Mouse (Mus musculus) frontal cortex, postnatal 14 days (tissue): Measurements from ENCODE around the gene Slc5a10.
A peak's percentile ranks its signal among the peaks of the same experiment; 100 is the strongest.

Source experiments
- DNase-seq, 2 experiments: peaks; one replicate each; pipeline ENCODE4 v3.0.0; 2022; ENCODE audit warnings: low spot score in 2 of 2

Gene Slc5a10

DNA sequence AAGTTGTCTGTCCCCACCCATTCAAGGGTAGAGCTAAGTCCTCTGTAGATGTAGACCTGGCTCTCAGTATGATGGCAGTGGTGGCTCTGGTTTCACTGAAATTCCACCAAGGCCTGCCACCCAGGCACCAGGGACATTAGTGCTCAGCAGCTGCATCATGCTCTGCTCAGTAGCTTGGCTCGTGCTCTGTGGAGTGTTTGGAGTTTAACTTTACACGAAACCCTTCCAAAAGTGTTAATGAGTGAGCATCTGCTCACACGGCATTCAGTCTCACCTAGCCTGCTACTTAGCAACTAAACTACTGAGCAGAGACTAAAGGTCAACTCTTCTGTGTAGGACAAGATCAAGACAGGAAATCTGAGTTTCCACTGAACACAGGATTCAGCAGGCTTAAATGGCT lies at the start of gene Slc5a10:
TSS of gene Slc5a10 (minus strand) at position 191 of the 400 bp plus-strand sequence.
- no peak for DNase-seq

DNA sequence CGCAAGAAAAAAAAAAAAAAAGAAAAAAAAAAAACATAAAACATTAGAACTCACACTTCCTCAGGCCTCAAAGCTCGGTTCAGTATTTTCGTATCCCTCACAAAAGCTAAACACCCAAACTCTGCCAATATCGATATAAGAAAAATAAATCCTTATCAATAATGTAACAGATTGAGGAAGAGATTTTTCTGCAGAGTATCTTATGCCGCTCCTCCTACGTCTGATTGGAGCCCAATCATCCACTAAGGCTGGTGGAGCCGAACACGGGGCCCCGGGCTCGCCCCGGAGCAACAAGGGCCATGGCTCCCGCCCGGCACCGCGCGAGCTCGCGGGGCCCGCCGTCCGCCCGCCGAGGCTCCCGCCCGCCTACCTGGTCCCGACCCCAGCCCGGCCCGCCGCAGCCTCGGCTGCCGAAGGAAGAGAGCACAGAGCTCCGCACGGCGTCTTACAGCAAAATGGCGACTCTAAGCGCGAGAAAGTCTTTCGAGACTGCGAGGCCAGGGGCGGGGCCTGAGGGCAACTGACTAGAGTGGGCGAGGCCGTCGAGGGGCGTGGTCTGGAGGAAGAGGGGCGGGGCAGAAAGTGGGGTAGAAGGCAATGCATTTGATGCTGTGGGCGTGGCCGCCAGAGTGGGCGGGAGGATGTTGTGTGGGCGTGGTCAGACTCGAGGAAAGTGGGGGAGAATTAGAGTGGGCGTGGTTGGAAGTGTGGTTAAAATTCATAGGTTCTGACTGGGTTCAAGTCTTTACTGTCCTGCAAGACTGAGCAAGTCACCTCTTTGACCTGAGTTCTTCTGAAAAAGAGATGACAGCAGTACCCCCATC lies 41.2 kb upstream of the Slc5a10 start, which contains the start of gene Prpsap2:
TSS of gene Prpsap2 (minus strand) at position 505 of the 824 bp plus-strand sequence.
- peak; percentile 97 to 99 for DNase-seq

DNA sequence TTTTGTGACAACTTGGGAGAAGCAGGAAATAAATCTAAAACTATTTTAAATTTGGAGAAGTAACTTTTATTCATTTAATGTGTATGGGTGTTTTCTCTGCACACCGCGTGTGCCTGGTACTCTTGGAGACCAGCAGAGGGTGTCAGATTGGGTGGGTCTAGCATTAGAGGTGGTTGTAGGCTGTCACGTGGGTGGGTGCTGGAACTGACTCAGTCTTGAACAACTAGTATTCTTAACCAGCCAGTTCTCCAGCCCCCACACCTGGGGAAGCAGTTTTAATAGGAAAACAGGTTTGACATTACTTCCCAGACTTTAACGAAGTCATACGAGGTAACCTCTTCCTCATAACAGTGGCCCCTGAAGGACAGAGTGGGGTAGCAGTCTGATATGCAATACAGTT lies 39.9 kb upstream of the Slc5a10 start:
- DNase-seq, result no peak

GRCm38 (mm10) chr11:61757151-61757550 lies 36.5 kb upstream of the Slc5a10 start:
- no peak for DNase-seq

DNA sequence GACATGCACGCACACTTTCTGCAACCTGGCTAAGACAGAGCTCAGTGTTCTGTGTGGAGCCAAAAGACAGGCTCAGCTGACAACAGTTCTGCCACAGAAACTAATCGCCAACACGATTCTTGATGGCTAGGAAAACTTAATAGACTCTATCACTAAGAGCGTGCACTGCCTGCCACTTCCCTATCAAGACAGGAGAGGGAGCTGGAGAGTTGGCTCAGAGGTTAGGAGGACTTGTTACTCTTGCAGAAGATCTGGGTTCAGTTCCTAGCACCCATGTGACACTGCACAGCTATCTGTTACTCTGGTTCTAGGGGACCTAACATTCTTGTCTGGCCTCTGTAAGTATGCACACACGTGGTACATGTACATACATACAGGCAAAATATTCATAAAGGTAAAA lies 31.0 kb upstream of the Slc5a10 start:
- DNase-seq, result no peak

DNA sequence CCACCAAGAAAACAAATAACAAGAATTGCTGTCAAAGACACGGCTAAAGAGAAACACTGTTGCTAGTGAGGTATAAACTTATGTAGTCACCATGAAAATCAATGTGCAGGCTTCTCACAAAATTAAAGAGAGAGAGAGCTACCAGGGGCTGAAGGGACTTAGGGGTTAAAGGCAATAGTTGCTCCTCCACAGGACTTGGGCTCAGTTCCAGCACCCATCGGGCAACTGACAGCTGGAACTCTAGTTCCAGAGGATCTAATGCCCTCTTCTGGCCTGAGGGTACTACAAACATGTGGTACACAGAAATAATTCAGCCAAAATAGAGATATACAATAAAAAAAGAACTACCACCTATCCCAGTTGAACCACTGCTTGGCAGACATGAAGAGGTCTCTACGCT lies 26.5 kb upstream of the Slc5a10 start:
- no peak for DNase-seq

DNA sequence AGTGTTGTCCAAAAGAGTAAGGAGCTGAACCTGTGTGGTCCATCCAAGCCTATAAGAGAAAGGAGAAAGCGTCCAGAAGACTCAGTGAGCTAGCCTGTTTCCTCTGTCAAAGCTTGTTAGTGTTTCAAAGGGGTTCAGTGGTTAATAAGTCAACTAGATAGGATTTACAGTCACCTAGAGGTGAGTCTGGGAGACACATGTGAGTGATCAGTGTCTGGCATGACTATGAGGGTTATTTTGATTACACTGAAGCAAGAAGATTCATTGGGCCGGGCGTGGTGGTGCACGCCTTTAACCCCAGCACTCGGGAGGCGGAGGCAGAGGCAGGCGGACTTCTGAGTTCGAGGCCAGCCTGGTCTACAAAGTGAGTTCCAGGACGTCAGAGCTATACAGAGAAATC lies 25.2 kb upstream of the Slc5a10 start:
- no peak for DNase-seq

GRCm38 (mm10) chr11:61744460-61744859 lies 23.8 kb upstream of the Slc5a10 start:
- DNase-seq, result no peak

DNA sequence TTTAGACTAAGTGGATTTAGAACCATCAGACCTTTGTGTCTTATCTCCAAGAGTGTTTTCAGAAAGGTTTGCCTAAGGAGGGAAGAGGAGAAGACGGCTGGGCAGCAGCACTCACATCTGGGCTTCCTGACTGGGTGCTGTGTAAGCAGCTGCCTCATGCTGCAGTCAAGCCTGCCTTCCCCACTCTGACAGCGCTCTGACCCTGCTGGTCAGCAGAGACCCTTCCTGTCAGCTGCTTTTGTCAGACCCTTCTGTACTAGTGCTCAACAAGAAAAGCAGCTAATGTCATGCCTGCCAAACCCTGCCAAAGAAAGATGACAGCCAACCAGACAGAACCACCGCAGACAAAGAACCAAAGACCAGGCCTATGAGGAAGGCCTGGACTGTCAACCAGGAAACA lies 23.1 kb upstream of the Slc5a10 start:
- no peak for DNase-seq

- no peak for DNase-seq
Observed at GRCm38 (mm10) chr11:61740500-61740899, 19.9 kb upstream of the Slc5a10 start.

- no peak for DNase-seq
Observed at GRCm38 (mm10) chr11:61737290-61737689, 16.7 kb upstream of the Slc5a10 start.

GRCm38 (mm10) chr11:61732672-61733071 lies 12.0 kb upstream of the Slc5a10 start:
- no peak for DNase-seq

DNA sequence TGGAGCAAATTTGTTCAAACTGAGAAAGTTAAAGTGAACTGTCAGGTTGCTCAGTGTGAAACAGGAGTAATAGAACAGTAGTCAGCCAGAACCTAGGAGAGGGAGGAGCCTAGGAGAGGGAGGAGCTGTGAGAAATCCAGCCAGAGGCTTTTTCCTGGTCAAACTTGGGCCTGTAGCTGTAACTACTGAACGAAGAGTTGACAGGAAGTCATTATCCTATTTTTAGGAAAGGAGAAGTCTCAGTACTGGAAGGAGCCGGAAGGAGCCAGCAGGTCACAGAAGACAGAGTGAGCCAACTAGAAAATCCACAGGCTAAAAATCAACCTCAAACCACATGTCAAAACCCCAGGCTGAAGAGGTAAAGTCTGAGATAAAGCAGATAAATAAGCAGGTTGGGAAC lies 7.4 kb upstream of the Slc5a10 start:
- no peak for DNase-seq

GRCm38 (mm10) chr11:61722077-61722476 lies 1.5 kb upstream of the Slc5a10 start:
- DNase-seq, result no peak

DNA sequence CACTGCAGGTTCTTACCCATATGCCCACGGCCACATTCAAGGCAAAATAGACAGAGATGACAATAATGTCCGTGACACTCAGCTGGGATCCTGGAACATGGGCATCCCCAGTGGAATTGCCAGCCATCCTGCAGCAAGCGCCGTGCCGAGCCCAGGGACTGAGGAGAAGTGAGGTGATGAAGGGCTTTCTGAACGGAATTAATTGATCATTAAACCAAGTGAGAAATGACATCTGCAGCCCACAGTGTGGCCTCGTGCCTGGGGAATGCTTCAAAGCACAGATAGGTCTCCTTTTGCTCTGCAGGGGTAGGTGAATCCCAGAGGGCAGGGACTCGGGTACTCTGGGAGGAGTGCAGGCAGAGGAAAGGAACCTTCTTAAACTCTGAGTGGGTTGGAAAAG lies 800 bp downstream of the Slc5a10 start:
- no peak for DNase-seq

DNA sequence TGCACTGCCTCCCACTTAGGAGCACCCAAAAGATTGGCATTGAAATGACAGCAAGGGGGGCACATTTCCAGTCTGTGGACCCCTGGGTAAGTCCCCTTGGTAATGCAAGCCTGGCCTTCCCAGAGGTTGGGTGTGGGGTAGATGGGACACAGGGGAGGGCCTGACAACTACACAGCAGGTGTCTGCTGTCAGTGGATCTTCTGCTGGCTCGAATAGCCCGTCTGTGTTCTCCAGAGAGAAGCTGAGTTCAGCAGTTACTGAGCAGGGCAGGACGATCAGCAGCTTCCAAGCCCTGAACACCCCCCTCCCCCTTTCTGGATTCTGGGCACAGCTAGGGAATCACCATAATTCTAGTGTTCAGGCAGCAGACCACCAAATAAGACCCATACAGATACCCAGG lies 1.2 kb downstream of the Slc5a10 start:
- no peak for DNase-seq

GRCm38 (mm10) chr11:61717990-61718389 lies 2.6 kb downstream of the Slc5a10 start:
- DNase-seq, result no peak

- no peak for DNase-seq
Observed at GRCm38 (mm10) chr11:61715130-61715529, 5.5 kb downstream of the Slc5a10 start.

DNA sequence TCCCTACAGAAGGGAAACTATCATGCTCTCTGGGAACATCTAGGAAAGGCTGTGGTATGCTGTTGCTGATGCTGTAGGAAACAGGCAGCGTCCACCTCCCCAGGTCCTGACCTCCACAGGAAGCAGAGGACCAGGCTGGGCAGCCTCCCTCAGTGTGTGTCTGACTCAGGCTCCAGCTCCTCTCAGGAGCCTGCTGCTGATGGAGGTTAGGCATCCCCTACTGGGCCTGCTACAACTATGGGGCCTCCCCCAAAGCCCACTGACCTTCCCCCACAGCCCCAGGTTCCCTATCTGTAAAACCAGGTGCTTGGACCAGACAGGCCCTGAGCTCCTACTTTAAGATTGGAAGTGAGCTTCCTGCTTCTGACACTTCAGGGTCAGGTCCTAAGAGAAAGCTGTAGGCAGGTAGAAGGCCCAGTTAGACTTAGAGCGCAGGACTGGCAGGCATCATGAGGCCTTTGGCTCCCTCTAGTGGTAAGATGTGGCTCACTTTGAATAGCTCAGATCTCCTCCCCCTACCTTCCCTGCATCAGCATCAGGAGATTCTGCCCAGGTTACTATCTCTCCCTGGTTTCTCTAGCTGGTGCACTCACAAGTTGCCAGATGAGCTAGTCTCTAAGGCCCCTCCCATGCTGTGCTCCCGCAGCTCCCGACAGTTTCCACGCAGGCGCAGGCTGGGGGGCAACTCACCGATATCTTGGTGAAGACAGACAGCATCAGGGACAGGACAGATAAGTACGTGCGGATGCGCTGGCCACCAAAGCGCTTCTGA lies 6.1 kb downstream of the Slc5a10 start:
- DNase-seq, result peak; percentile 44 to 66

DNA sequence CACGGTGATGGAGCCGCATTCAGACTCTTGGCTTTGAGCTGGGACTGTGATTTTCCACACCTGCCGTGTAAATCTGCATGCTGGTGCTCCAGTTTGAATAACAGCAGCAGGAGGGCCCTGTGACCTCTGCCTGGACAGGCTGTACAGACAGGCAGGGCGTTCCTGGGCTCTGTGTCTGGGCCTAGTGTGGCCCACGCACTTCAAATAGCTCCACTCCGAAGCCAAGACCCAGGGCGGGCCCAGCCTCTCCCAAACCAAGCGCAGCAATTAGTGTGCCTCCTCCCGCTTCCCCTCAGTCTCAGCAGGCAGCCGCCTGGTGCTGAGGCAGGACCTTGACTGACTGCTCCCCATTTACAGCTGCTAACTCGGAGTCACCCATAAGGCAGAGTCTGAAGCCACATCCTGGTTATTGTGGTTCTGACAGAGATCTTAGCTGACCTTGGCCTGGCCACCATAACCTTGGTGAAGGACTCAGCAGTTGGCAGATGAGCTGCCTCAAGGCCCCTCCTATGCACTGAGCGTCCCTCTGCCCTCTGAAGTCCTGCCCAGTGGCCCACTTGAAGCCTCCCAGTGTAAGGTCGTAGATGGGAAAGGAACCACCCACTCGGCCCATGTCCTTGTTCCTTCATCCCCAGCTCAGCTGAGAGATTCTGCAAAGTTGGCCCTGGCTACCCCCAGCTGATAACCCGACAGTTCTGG lies 7.3 kb downstream of the Slc5a10 start:
- no peak for DNase-seq

DNA sequence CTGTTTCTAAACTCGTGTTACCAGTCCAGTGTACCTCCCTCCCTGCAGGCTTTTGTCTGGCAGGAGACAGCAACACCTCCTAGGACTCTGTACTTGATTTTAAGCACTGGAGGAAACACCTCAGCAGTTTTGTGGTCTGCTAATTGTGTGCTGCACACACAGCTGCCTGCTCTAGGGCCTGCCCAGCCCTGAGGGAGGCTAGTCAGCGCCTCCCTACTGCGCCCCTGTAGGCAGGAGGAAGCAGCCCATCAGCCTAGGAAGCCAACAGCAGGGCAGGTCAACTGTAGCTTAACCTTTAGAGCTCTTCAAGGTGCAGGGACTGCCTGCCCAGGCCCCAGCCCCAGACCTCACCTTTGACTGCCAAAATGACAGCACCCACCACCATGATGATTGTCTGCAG lies 11.7 kb downstream of the Slc5a10 start:
- DNase-seq, result no peak

DNA sequence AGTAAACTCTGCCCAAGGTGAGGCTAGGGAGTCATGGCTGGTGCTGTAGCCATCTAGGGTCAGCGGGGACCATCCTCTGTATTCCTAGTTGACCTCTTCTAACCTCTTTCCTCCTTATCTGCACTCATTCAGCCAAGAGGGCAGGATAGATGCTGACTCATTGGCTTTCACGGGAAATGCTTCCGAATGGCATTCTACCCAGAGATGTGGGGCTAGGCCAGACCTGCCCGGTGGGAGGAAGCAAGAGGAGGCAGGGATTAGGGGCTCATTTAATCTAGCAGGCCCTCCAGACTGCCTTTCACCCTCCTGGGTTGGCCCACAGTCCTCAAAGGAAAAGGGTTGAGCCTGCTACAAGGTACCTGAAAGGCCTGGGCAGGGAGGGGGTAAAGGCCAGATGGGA lies 14.4 kb downstream of the Slc5a10 start:
- no peak for DNase-seq
